Mouse (Mus musculus) heart, embryonic 13.5 days (tissue): ENCODE measurements around the gene Ugt8a. TPM values are rescaled to one million over a fixed set of nuclear protein-coding genes. Genes with fewer than 3 reads are reported as not detected.

Experiments
- ATAC-seq: fragments of 200-750 bp; cut with Nextera tagmentation; 2 replicates; pipeline ENCODE4 v1.8.0; 2017; ENCODE audit warnings: moderate TSS enrichment; ENCODE audit not compliant: insufficient number of reproducible peaks, low FRiP score, low TSS enrichment; ENCODE audit errors: extremely low read depth
- H3K27ac ChIP-seq: fragments of 300-500 bp; sonication (generic); replicated peaks from 2 replicates; pipeline ENCODE4 v1.5.1; 2015; ENCODE audit warnings: moderate library complexity, mild to moderate bottlenecking, inconsistent platforms
- H3K27me3 ChIP-seq: fragments of 300-500 bp; sonication (generic); replicated peaks from 2 replicates; pipeline ENCODE4 v1.6.1; 2015; ENCODE audit warnings: mild to moderate bottlenecking, inconsistent platforms
- H3K36me3 ChIP-seq: fragments of 300-500 bp; sonication (generic); 2 replicates; pipeline ENCODE4 v1.6.1; 2015; ENCODE audit warnings: mild to moderate bottlenecking, inconsistent platforms
- H3K4me1 ChIP-seq: fragments of 300-500 bp; sonication (generic); 2 replicates; pipeline ENCODE4 v1.6.1; 2015; ENCODE audit warnings: inconsistent platforms
- H3K4me2 ChIP-seq: fragments of 300-500 bp; sonication (generic); 2 replicates; pipeline ENCODE4 v1.6.1; 2015; ENCODE audit warnings: inconsistent platforms, mild to moderate bottlenecking, moderate library complexity
- H3K4me3 ChIP-seq: fragments of 300-500 bp; sonication (generic); 2 replicates; pipeline ENCODE4 v1.5.1; 2015; ENCODE audit warnings: moderate library complexity, mild to moderate bottlenecking, inconsistent platforms
- H3K9ac ChIP-seq: fragments of 300-500 bp; sonication (generic); 2 replicates; pipeline ENCODE4 v1.6.1; 2015; ENCODE audit warnings: inconsistent platforms, mild to moderate bottlenecking, moderate library complexity
- H3K9me3 ChIP-seq: fragments of 300-500 bp; sonication (generic); 2 replicates; pipeline ENCODE4 v1.6.1; 2016; ENCODE audit warnings: inconsistent platforms
- WGBS: fragments of 180-500 bp; shearing (Covaris S2); methylation state at CpG from one replicate; pipeline ENCODE4 v1.1.7; 2015; ENCODE audit warnings: mixed read lengths; 5-methylcytosine and 5-hydroxymethylcytosine counted together
- polyA plus RNA-seq: library from polyadenylated mRNA; unstranded; fragments of >200 nt; fragmentation: Nextera tagmentation; extraction: Ambion mirVana; gene quantifications from 2 replicates; pipeline ENCODE4 v1.2.1, GENCODE M21; 2015

The Ugt8a gene
- polyA plus RNA-seq, 1 experiment from 2014 or later, result 0.25 TPM

DNA sequence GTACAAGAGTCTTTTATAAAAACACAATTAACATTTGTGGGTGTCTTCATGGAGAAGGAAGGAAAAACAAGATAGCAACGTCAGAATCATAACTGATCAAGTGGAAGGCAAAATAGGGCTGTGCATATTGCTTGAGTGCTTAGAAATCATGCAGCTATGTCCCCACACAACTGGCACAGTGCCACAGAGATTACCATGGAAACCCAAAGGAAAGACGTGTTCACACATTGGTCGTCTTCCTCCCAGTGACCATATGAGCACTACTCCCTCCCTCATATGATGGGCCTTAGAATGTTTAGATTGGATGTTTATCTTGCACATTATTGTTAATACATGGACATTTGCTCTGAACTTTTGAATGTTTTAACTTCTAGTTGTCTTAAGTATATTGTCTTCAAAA lies 76.8 kb downstream of the Ugt8a start:
- no peaks in the 10 kb centered on the region for H3K27me3 ChIP-seq
- 60% methylated on average over 3 of the region's 3 CpGs for WGBS
- no peaks in the 10 kb centered on the region for H3K36me3 ChIP-seq
- no peak overlapping the region for H3K4me2 ChIP-seq
- no peak overlapping the region for H3K27ac ChIP-seq
- H3K9ac ChIP-seq, result no peak overlapping the region
- H3K4me1 ChIP-seq, result no peaks in the 10 kb centered on the region
- no peak overlapping the region for H3K4me3 ChIP-seq
- no peaks in the 10 kb centered on the region for H3K9me3 ChIP-seq
- ATAC-seq, result no peak

DNA sequence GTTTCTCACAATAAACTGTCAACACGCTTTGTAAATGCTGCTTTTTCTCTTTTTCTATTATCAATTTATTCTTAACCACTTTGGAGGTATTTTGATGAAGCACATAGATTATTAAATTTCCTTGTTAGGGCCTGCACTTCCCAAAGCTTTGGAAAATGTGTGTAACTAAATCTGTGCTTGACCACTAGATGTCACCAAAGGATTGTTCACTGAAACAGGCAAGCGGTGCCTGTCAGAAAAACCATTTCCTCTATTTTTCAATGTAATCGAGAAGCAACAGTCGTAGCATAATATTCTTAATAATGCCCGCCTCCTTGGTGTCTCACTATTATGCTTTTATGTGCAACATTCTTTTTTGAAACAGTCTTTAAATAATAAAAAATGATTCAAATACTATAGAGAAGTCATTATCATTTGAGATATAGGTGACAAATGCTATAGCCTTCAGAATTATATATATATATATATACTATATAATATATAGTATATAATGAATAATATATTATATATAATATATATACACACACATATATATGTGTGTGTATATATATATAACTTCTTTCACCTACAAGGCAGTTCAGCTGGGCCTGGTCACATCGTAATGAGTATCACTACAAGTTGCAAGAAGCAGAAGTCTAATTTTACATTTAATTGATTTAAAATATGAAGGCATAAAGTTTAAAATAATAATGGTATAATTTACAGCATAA lies 89.1 kb downstream of the Ugt8a start:
- Histone ChIP-seq H3K27me3 (no peaks in the 10 kb centered on the region), H3K9ac (no peak overlapping the region), H3K4me1 (no peaks in the 10 kb centered on the region), H3K36me3 (no peaks in the 10 kb centered on the region), H3K4me3 (no peak overlapping the region), H3K27ac (no peak overlapping the region), H3K9me3 (no peaks in the 10 kb centered on the region), H3K4me2 (no peak overlapping the region)
- no peak for ATAC-seq
- 26% methylated on average over 6 of the region's 6 CpGs for WGBS

DNA sequence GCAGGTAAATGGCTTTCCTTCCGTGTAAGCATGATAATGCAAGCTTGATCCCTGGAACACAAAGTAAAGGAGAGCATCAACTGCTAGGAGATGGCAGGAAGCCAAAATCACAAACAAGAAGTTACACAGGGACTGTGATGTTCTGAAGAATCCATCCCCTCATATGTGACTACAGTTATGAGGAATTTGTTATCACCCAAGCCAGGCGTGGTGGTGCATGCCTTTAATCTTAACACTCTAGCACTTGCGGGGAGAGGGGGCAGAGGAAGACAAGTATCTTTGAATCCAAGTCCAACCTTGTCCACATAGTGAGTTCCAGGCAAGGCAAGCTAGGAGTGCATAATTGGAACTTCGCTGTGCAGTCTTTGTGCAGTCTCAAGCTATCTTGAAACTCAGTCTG lies 110.4 kb downstream of the Ugt8a start:
- no peak for ATAC-seq
- no peak overlapping the region for H3K4me3 ChIP-seq
- H3K9me3 ChIP-seq, result no peaks in the 10 kb centered on the region
- WGBS, result 32% methylated on average over 4 of the region's 4 CpGs
- no peaks in the 10 kb centered on the region for H3K36me3 ChIP-seq
- peaks cover 6% of the 10 kb centered on the region for H3K4me1 ChIP-seq
- no peak overlapping the region for H3K9ac ChIP-seq
- no peak overlapping the region for H3K4me2 ChIP-seq
- H3K27ac ChIP-seq, result no peak overlapping the region
- no peaks in the 10 kb centered on the region for H3K27me3 ChIP-seq

DNA sequence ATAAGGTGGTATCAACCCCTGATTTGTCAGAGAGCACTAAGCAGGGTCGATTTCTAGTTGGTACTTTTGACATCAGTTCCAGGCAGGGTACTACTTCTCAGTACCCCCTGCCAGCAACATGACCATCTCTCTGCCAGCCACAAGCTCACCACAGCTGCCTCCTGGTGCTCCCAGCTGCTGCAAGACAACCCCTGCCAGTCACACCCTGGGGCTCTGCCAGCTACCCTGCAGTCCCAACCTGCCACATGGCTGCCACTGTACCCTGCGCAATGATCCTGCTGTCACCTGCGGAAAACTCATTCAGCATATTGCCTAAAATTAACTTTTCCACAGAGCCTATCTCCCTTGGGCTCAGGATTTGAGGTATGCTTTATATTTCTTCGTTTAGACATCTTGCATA lies 111.2 kb downstream of the Ugt8a start:
- ATAC-seq, result no peak
- WGBS, result 68% methylated on average over 4 of the region's 4 CpGs

DNA sequence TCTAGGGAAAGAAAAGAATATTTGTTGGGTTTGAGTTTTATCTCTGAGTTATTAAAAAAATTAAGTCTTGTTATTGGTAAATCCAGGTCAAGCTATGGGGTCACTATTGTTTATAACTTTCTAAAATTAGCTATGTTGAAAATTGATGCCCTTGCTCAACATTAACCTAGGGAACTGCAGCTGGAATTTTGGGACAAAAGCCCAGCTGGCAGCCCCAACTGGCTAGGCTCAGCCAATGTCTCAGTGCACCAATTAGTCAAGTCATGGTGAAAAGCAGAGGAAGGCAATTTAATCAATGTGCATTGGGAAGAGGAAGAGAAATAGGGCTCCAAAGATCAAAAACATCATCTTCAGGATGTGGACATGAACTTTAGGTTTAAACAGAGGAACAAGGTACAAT lies 118.7 kb downstream of the Ugt8a start:
- Histone ChIP-seq H3K4me3 (no peak overlapping the region), H3K9me3 (no peaks in the 10 kb centered on the region), H3K9ac (no peak overlapping the region), H3K27ac (no peak overlapping the region), H3K4me1 (no peaks in the 10 kb centered on the region), H3K36me3 (no peaks in the 10 kb centered on the region), H3K27me3 (no peaks in the 10 kb centered on the region), H3K4me2 (no peak overlapping the region)
- ATAC-seq, result no peak

More for the DNA sequence above, 111.2 kb downstream of the Ugt8a start:
- Histone ChIP-seq H3K9ac (no peak overlapping the region), H3K4me1 (peaks cover 6% of the 10 kb centered on the region), H3K4me3 (no peak overlapping the region), H3K27me3 (no peaks in the 10 kb centered on the region), H3K36me3 (no peaks in the 10 kb centered on the region), H3K9me3 (no peaks in the 10 kb centered on the region), H3K27ac (no peak overlapping the region), H3K4me2 (no peak overlapping the region)
